Mouse (Mus musculus) splenic B cell, adult 2 months (primary cell): ENCODE data around the gene Sesn1.
A peak's percentile ranks its signal among the peaks of the same experiment; 100 is the strongest.

ENCODE experiments used
- DNase-seq: peaks from one replicate; pipeline ENCODE4 v3.0.0-alpha.2; 2011; ENCODE audit warnings: low read depth, low spot score
- H3K27me3 ChIP-seq: 2 replicates; pipeline ENCODE4 v1.6.1; 2012; ENCODE audit warnings: mild to moderate bottlenecking, low read length, moderate library complexity, mixed read lengths; ENCODE audit not compliant: control insufficient read depth, poor library complexity, insufficient read depth, severe bottlenecking
- H3K36me3 ChIP-seq: 2 replicates; pipeline ENCODE4 v1.6.1; 2012; ENCODE audit warnings: mild to moderate bottlenecking, low read length, moderate library complexity, mixed read lengths; ENCODE audit not compliant: control insufficient read depth, poor library complexity, insufficient read depth, severe bottlenecking

Sesn1 gene

DNA sequence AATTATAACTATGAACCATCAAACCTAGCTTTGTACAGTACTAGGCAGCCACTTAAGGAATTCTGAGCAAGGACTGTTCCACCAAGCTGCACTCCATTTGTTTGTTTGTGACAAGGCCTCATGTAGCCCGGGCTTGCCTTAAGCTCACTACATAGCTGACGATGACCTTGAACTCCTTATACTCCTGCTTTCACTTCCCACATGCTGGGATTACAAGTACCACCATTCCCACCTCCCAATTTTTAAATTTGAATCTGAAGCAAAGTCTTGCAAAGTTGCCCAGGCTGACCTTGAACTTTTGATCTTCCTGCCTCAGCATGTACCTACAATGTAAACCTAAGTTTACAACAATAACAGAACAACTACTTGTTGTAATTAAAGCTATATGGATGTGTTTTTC, 20.2 kb downstream of the Sesn1 start:
- H3K36me3 ChIP-seq, result no peaks in the 10 kb centered on the region
- no peaks in the 10 kb centered on the region for H3K27me3 ChIP-seq
- DNase-seq, result no peak

GRCm38 (mm10) chr10:41830445-41830844, 20.7 kb downstream of the Sesn1 start:
- no peaks in the 10 kb centered on the region for H3K36me3 ChIP-seq
- no peaks in the 10 kb centered on the region for H3K27me3 ChIP-seq
- no peak for DNase-seq

DNA sequence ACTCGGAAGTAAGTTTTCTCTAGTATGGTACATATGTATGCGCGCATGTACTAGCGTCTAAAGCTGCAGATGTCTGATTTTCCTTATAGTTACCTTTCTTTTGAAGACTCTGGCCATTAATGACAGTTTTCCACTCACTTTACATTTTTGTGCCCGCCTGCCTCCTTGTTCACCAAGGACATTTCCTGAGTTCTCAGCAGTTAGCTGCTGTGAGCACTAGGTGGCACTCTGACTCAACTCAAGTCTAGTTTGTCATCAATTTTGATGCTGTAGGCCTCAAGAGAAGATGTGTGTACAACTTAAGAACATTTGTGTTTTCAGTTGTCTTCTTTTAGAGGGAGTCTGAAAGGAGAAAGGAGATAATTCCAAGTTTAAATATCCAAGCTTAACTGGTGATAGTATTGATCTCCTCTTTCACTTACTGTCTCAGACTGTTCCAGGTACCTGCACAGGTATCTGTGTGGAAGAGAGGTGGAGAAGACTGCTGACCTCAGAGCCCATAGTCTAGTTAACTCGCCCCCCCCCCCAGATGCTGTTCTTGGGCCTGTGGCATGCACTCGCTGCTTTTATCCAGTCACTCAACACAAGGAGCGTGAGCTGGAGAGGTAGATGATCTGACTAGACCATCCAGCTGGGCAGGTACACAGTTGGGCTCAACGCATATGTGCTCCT, 21.3 kb downstream of the Sesn1 start:
- Histone ChIP-seq H3K36me3 (no peaks in the 10 kb centered on the region), H3K27me3 (no peaks in the 10 kb centered on the region)
- DNase-seq, result peak; percentile 86

- no peaks in the 10 kb centered on the region for H3K36me3 ChIP-seq
- DNase-seq, result no peak
- no peaks in the 10 kb centered on the region for H3K27me3 ChIP-seq
Measured at GRCm38 (mm10) chr10:41832191-41832590, 22.5 kb downstream of the Sesn1 start.

DNA sequence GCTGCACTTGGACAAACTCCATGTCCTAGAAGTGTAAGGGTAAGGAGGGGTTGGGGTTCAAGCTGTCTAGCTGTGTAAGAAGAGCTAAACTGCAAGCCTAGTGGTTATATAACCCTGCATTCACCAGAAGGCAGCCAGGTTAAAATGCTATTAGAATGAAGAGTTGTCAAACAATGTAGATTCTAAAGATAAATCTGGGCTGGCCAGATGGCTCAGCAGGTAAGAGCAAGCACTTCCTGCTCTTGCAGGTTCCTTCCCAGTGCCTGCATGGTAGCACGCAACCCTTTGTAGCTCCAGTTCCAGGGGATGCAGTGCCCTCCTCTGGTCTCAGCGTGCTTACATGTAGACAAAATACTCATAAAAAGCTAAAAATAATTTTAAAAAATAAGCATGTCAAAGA, 24.4 kb downstream of the Sesn1 start:
- Histone ChIP-seq H3K36me3 (no peaks in the 10 kb centered on the region), H3K27me3 (no peaks in the 10 kb centered on the region)
- DNase-seq, result no peak

- Histone ChIP-seq H3K27me3 (no peaks in the 10 kb centered on the region), H3K36me3 (no peaks in the 10 kb centered on the region)
- DNase-seq, result peak; percentile 22
Measured at GRCm38 (mm10) chr10:41838911-41839310, 29.2 kb downstream of the Sesn1 start.

GRCm38 (mm10) chr10:41847737-41848136, 38.0 kb downstream of the Sesn1 start:
- no peaks in the 10 kb centered on the region for H3K36me3 ChIP-seq

GRCm38 (mm10) chr10:41848721-41849120, 39.0 kb downstream of the Sesn1 start:
- H3K27me3 ChIP-seq, result no peaks in the 10 kb centered on the region
- no peaks in the 10 kb centered on the region for H3K36me3 ChIP-seq
- DNase-seq, result no peak

More at GRCm38 (mm10) chr10:41847737-41848136, 38.0 kb downstream of the Sesn1 start:
- H3K27me3 ChIP-seq, result no peaks in the 10 kb centered on the region
- no peak for DNase-seq

DNA sequence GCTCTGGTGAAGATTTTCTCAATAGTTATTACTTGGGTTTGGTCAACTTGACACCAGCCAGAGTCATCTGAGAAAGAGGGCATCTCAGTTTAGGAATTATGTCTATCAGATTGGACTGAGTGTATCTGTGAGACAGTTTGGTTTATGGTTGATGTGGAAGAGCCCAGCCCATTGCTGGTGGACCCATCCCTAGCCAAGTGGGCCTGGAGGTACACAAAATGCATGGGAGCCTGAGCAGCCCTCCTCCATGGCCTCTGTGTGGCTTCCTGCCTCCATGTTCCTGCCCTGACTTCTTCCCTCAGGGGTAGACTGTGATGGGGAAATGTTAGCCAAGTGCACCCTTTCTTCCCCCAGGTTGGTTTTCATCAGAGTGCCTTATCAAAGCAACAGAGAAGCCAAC, 50.1 kb downstream of the Sesn1 start:
- no peak for DNase-seq
- H3K36me3 ChIP-seq, result no peaks in the 10 kb centered on the region
- H3K27me3 ChIP-seq, result no peaks in the 10 kb centered on the region

DNA sequence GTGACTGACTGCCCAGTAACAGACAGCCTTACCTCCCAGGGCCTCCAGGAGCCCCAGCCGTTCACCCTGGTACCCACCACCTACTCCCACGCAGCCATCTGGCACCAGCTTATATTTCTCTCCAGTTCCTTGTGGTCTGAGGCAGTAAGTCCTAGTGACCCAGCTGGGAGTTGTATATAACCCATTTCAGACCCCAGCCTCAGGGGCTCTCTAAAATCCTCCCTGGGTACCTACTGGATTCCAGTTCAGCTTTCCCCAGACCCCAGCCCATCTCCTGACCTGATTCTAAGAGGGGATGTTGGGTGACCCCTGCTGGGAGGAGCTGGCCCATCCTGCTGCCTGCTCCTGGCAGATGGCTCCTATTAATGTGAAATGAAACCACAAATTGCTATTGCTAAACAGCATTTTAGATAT, 50.5 kb downstream of the Sesn1 start:
- no peak for DNase-seq
- H3K27me3 ChIP-seq, result no peaks in the 10 kb centered on the region
- H3K36me3 ChIP-seq, result no peaks in the 10 kb centered on the region

GRCm38 (mm10) chr10:41863053-41863452, 53.3 kb downstream of the Sesn1 start:
- no peak for DNase-seq
- Histone ChIP-seq H3K27me3 (no peaks in the 10 kb centered on the region), H3K36me3 (no peaks in the 10 kb centered on the region)

DNA sequence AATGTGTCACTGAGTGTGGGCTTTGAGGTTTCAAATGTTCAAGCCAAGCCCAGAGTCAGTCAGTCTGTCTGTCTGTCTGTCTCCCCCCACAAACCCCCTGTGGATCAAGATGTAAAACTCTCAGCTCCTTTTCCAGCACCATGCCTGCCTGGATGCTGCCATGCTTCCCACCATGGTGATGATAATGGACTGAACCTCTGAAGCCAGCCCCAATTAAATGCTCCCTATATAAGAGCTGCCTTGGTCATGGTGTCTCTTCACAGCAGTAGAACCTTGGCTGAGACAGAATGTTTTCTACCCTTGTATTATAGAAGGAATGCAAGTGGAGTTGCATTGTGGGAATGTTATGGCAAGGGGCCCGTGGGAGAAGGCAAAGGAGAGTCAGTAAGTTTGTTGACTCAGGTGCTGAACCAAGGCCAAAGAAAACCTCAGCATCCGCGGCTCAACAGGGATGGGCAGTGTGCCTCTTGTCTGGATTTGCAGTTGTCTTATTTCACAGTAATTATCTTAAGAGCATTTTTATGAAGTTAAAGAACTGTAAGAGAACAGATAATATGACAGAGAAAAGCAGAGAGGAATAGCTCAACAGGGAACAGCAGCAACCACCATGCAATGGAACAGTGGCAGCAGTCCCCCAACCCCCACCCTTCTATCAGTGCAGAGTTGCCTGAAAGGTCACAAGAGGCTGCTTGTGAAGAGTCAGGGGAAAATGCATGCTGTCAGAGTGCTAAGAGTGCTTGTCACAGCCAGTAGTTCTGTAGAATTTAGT, 56.5 kb downstream of the Sesn1 start:
- H3K36me3 ChIP-seq, result no peaks in the 10 kb centered on the region
- no peak for DNase-seq

GRCm38 (mm10) chr10:41866838-41867154, 57.1 kb downstream of the Sesn1 start:
- Histone ChIP-seq H3K27me3 (no peaks in the 10 kb centered on the region), H3K36me3 (no peaks in the 10 kb centered on the region)

More for the DNA sequence above, 56.5 kb downstream of the Sesn1 start:
- no peaks in the 10 kb centered on the region for H3K27me3 ChIP-seq

DNA sequence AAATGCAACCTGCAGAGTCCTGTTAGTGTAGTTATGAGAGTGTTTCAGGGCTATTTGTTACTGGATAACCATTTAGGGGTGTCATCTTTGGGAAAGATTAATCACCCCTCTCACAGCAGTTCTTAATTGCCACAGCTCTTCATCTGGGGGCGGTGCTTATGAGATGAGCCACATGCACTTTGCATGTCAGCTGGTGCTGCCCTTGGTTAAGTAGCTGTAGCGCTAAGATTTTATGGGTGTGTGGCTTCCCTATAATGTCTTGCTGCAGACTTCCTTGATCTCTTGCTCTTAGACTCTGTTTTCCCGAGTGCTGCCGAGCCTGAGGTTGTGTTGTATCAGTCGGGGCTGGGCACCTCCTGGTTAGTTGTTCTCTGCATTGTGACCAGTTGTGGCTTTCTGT, 58.2 kb downstream of the Sesn1 start:
- peak; percentile 49 for DNase-seq
- Histone ChIP-seq H3K27me3 (no peaks in the 10 kb centered on the region), H3K36me3 (no peaks in the 10 kb centered on the region)

More at GRCm38 (mm10) chr10:41866838-41867154, 57.1 kb downstream of the Sesn1 start:
- no peak for DNase-seq

- no peak for DNase-seq
- Histone ChIP-seq H3K36me3 (no peaks in the 10 kb centered on the region), H3K27me3 (no peaks in the 10 kb centered on the region)
Measured at GRCm38 (mm10) chr10:41870101-41870500, 60.4 kb downstream of the Sesn1 start.
